Mouse (Mus musculus): ENCODE data around the gene Fastkd1.
A peak's percentile ranks its signal among the peaks of the same experiment; 100 is the strongest.
"Not testable (repeated sequence)": the region's sequence is repeated elsewhere in the genome, so short reads cannot be mapped to it uniquely, and the experiment has no call there.

The Fastkd1 gene

GRCm38 (mm10) chr2:69712981-69713625 lies at the start of gene Fastkd1:
TSS of gene Fastkd1 (minus strand) at chr2:69713516.
- peak; percentile 77 to 82 for DNase-seq

GRCm38 (mm10) chr2:69760980-69761379 lies 47.7 kb upstream of the Fastkd1 start:
- no peak for DNase-seq

- DNase-seq, result no peak
These were observed 31.8 kb upstream of the Fastkd1 start for GRCm38 (mm10) chr2:69745091-69745490.

GRCm38 (mm10) chr2:69723519-69723825 lies 10.2 kb upstream of the Fastkd1 start:
- DNase-seq, result no peak

GRCm38 (mm10) chr2:69722650-69723518 lies 9.6 kb upstream of the Fastkd1 start:
- DNase-seq, result peak; percentile 87 to 89

GRCm38 (mm10) chr2:69722273-69722649 lies 8.9 kb upstream of the Fastkd1 start, which contains the start of gene Ppig:
TSS of gene Ppig (plus strand) at chr2:69722545.
- DNase-seq, result no peak

- DNase-seq, result no peak
These were observed 5.8 kb upstream of the Fastkd1 start for GRCm38 (mm10) chr2:69719121-69719520.

GRCm38 (mm10) chr2:69716483-69716882 lies 3.2 kb upstream of the Fastkd1 start:
- no peak for DNase-seq

- DNase-seq, result no peak
These were observed 810 bp upstream of the Fastkd1 start for GRCm38 (mm10) chr2:69714126-69714525.

- no peak for DNase-seq
These were observed 304 bp upstream of the Fastkd1 start for GRCm38 (mm10) chr2:69713626-69714014.

GRCm38 (mm10) chr2:69712171-69712570 lies 1.1 kb downstream of the Fastkd1 start:
- DNase-seq, result no peak

GRCm38 (mm10) chr2:69700446-69700845 lies 12.9 kb downstream of the Fastkd1 start:
- no peak for DNase-seq

GRCm38 (mm10) chr2:69693501-69693900 lies 19.8 kb downstream of the Fastkd1 start:
- DNase-seq, result no peak

- DNase-seq, result no peak
These were observed 22.5 kb downstream of the Fastkd1 start for GRCm38 (mm10) chr2:69690843-69691242.

- DNase-seq, result no peak
These were observed 23.1 kb downstream of the Fastkd1 start for GRCm38 (mm10) chr2:69690214-69690613.

- DNase-seq, result no peak
These were observed 28.8 kb downstream of the Fastkd1 start for GRCm38 (mm10) chr2:69684488-69684887.

- no peak for DNase-seq
These were observed 30.1 kb downstream of the Fastkd1 start for GRCm38 (mm10) chr2:69683036-69683805.

- no peak for DNase-seq
These were observed 31.4 kb downstream of the Fastkd1 start for GRCm38 (mm10) chr2:69681931-69682330.

- peak; percentile 42 to 43 for DNase-seq
These were observed 33.3 kb downstream of the Fastkd1 start for GRCm38 (mm10) chr2:69679990-69680389.

GRCm38 (mm10) chr2:69677215-69677614 lies 36.1 kb downstream of the Fastkd1 start:
- DNase-seq, result not testable (repeated sequence)

GRCm38 (mm10) chr2:69676713-69677112 lies 36.6 kb downstream of the Fastkd1 start:
- DNase-seq, result no peak

- DNase-seq, result no peak
These were observed 38.0 kb downstream of the Fastkd1 start for GRCm38 (mm10) chr2:69675266-69675665.

- DNase-seq, result no peak
These were observed 39.6 kb downstream of the Fastkd1 start for GRCm38 (mm10) chr2:69673723-69674122.

Measured in thymus, postnatal 36 days (tissue).